Mouse (Mus musculus) left cerebral cortex, postnatal 36 days (tissue): ENCODE results near the gene Tsc22d4. TPM values are rescaled to one million over a fixed set of nuclear protein-coding genes. Genes with fewer than 3 reads are reported as not detected.
"Not testable (repeated sequence)": the region's sequence is repeated elsewhere in the genome, so short reads cannot be mapped to it uniquely, and the experiment has no call there.

Source experiments
- DNase-seq, 2 experiments: peaks; one replicate each; pipeline ENCODE4 v3.0.0; 2021 to 2022; ENCODE audit warnings: low spot score in 2 of 2, mixed read lengths in 1 of 2
- intact Hi-C: fragments of 180-260 bp; cut with DNase I; formaldehyde crosslinking; loops from one replicate; pipeline ENCODE4 v1.15.1; 2025
- total RNA-seq, 2 experiments: library from RNA; stranded (reverse); gene quantifications; 2 replicates each; pipeline ENCODE4 v1.2.3; 2021

The Tsc22d4 gene
- total RNA-seq = 100 to 1,000 TPM; 166 to 203 TPM

DNA sequence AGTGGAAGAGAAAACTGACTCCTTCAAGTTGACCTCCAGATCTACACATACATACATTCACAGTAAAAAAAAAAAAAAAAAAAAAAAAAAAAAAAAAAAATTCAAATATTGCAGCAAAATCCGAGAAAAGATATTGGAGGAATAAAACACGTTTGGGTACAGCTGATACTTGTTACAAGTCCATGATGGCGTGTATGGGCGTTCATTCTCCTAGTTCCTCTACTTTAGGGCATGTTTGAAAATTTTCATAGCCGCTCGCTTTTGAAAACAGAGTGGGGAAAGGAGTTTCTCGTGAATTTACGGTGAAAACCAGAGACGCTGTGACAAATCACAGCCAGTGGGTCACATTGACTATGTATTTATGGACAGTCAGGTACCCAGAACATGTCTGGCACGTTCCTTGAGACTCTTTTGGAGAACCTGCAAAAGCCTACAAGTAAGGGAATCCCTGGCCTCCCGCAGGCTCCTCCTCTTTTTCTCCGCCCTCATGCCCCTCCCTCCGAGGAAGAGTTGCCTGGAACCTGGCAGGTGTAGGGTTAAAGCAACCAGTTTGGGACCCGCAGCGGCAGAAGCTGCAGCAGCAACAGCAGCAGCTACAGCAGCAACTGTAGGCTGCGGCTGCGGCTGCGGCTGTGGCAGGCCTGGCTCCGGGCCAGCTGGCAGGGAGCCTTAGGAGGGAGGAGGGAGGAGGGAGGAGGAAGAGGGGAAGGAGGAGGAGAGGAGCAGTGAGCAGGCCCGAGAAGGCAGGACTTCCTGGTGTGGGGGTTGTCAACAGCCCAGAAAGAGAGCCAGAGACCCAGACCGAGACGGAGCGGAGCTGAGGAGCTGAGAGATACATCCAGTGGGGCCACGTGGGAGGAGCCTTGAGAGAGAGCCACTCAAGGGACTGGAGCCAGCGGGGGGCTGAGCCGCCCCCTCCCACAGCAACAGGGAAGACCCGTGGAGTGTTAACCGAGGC, at the start of gene Tsc22d4:
Tsc22d4 (plus strand) TSS at position 517 of the 958 bp plus-strand sequence.
- intact Hi-C loops = loop anchor here (5.0 kb wide), 1 partner anchor 213 kb away; the partner anchor contains the start of genes Epo and Gnb2
- DNase-seq = peak; percentile 87

DNA sequence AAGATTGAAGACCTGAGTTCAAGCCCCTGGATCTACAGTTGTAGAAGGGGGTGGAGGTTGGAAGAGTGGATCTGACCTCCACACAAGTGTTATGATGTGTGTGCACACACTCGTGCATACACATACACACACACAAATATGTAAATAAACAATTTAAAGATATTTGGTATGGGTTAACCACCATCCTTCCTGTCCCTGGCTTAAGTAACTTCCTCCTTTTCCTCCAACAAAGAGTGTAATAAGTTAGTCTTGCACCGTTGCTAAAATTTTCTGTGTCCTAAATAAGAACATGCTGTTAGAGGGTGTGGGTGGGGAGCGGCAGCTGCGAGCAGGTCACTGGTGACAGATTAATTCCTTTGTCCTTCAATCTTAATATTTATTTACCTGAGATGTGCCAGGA, 49.6 kb upstream of the Tsc22d4 start:
- intact Hi-C loops = no loop called here
- DNase-seq = no peak

DNA sequence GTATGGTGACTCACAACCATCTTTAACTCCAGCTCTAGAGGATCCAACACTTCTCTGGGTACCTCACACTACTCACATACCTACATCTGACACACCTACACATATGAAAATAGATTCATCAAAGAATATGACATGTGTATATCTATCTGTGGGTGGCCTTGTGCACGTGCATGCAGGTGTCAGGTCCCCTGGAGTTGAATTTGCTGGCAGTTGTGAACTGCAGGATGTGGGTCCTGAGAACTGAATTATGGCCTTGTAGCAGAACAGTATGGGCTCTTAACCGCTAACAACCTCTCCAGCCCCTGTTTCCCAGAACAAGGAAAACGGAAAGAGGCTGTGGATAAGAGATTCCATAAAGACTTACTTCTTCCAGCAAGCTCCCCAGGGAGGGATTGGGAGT, 46.5 kb upstream of the Tsc22d4 start:
- intact Hi-C loops = no loop called here
- DNase-seq = no peak

DNA sequence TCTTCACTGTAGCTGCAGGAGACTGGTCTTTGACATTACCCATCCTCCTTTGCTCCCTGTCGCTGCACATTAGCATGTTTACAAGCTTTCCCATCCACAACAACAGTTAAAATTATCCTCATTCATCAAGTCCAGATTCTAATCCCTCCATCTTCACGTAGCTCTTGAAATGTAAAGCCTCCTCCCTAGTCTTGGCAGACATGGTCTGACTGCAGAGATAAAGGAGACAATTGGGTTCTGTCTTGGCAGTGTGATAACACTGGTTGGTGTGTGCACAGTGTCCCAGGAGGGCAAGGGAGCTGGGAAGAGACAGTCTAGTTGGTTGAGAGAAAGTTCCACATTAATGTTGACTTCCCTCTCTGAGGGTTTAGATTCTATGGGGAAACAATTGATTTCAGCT, 45.7 kb upstream of the Tsc22d4 start:
- no peak for DNase-seq
- intact Hi-C loops = no loop called here

DNA sequence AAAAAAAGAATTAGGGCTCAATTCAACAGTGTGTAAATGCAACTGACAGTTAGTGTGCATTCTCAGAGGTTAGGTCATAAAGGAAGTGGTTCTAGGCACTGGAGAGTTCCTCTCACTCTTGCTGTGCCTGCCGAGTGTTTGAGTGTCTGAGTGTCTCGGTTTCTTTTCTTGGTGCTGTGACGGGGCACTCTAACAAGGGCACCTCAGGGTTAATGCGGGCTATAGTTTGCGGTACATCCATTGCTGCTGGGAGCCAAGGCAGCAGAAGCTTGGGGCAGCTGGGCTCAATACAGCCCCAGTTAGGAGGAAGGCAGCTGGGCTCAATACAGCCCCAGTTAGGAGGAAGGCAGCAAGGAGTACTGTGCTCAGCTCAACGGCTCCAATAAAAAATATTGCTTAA, 40.3 kb upstream of the Tsc22d4 start:
- intact Hi-C loops = no loop called here
- no peak for DNase-seq

DNA sequence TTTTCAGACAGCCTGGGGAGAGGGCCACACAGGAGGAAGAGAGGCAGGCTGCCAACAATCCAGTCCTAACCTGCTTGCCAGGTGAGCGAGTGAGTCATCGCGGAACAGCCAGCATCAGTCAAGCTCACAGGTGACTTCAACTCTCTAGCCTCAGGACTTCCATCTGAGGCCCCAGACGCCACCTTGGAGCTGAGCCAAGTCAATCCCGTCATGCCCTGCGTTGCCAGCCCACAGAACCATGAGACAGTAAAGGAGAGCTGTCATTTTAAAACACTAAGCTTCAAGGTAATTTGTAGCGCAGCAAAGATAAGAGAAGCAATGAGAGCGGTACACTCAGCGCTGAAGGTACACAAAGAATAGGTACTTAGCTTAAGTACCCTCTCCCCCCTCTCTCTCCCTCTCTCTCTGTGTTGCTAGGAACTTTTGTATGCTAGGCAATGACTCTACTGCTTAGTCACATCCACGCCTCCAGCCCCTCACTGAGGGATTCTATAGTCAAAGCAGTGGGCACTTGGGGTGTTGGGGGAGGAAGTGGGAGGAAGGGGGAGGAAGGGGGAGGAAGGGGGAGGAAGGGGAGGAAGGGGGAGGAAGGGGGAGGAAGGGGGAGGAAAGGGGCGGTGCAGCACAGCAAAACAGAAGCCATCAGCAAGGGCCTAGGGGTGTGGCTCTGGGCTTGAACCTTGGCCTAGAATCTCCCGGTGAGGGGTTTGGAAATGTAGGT, 38.5 kb upstream of the Tsc22d4 start:
- intact Hi-C loops = no loop called here
- peak in 1 of 2 experiments; percentile 15 for DNase-seq

DNA sequence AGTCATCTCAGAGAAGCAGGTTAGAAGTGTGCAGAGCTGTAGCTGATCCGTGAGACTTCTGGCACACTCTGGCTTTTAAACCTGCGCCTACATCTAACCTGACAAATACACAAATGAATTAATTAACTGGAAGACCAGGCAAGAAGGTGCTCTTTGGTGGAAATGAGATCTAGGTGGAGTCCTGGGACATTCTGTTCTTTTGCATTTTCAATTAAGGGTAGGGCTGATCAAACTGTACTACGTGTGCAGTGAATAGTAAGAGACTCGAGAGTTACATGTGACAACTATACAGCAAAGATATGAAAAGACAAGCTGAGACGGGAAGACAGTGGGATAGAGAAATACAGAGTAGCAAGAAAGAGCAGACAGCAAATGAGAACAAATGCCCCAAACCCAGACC, 32.1 kb upstream of the Tsc22d4 start:
- intact Hi-C loops = no loop called here

DNA sequence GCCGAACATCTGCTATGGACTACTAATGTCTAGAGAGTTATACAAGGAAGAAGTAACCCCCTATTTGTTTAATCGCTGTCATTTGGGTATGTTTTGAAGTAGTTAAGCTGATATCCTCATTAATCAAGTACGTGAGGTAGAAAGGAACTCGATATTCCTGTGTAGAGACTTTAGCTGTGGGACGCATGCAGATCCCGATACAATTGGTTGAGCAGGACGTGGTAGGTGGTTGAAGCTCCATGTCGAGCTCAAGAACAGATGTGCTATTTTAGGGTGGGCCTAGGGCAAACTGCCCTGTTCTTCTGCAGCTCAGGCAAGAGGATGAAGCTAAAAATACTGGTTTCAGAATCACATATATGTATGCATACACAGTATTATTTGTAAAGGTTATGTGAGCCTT, 29.8 kb upstream of the Tsc22d4 start:
- no peak for DNase-seq
- intact Hi-C loops = no loop called here

More for the DNA sequence above, 32.1 kb upstream of the Tsc22d4 start:
- no peak for DNase-seq

DNA sequence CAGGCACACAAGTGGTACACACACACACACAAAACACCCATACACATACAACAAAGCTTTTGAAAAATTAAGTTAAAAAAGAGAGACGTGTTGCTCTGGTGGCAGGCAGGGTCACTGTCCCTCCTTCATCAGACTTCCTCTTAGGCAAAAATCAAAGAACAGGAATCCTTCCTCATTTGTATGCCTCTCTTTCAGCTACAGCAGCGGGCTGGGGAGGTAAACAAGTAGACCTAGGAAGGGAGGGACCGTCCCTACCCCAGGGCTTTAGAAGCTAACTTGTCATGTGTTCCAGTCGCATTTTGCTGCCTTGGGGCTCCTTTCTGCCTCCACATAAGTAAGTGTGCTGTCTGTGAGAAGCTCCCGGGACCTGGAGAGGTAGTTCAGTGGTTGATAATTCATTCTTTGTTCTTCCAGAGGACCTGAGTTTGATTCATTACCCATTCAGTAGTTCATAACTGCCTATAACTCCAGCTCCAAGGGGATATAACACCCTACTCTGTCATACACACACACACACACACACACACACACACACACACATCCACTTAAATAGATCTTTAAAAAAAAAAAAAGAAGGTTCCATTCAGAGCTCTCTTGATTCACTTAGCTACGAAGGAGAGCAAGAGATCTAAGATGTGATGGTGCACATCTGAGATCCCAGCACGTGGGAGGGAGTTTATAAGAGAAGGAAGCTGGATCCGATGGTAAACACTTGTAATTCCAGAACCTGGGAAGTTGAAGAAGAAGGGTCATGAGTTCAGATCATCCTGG, 27.3 kb upstream of the Tsc22d4 start:
- no peak for DNase-seq
- intact Hi-C loops = no loop called here

DNA sequence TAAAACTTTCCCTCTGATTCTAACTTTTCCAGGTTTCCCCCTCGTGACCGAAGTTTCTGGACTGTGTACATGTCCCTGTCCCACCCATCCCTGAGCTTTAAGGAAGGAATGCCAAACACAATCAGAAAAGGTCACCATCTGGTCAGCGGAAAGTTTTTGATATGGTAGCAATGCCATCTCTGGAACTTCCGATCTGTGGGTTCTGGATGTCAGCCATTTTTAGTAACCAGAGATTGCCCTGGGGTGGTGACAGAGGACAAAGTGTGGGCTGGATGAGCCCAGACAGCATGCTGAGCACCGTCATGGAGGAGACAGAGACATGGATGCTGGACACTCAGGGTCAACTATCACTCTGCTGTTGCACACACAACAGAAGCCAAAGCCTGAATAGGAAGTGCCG, 26.4 kb upstream of the Tsc22d4 start:
- intact Hi-C loops = no loop called here
- DNase-seq = no peak

DNA sequence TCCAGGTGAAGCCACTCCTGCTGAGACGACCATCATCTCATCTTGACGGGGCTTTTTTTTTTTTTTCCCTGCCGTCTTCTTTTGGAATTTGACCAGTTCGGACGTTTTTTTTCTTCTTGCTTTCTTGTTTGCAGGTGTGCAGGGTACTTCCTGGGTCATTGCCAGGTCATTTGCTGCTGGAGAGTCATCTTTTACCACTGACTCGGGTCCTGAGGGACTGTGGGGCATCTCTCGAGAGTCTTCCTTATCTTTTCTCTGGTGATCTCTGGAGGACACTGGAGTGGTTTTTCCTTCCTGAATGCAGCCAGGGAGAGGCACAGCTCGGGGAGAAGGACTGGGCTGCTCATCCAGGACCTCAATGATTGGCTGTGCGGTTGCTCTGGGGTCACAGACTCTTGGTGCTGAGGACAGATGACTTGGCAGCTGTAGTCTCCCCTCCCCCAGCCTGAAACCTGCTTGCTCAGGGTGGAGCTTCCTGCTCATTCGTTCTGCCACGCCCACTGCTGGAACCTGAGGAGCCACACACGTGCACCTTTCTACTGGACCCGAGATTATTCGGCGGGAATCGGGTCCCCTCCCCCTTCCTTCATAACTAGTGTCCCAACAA, 24.9 kb upstream of the Tsc22d4 start:
- DNase-seq, intact Hi-C loops: not testable (repeated sequence)

DNA sequence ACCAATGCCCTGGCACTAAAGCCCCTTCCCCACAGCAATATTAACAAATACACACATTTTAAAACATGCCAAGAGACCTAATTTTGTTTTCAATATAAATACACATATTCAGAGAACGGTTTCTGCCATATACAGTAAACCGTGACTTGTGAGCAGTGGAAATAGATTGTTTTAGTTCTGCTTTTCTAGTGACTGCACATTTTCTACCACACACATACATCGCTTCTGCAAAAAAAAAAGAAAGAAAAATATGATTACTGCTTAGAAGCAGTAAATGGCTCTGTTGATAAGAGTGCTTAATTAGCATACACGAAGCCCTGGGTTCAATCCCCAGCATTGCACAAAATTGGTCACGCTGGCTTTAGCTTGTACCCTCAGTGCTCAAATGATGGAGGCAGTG, 21.7 kb upstream of the Tsc22d4 start:
- intact Hi-C loops = no loop called here
- DNase-seq = no peak

DNA sequence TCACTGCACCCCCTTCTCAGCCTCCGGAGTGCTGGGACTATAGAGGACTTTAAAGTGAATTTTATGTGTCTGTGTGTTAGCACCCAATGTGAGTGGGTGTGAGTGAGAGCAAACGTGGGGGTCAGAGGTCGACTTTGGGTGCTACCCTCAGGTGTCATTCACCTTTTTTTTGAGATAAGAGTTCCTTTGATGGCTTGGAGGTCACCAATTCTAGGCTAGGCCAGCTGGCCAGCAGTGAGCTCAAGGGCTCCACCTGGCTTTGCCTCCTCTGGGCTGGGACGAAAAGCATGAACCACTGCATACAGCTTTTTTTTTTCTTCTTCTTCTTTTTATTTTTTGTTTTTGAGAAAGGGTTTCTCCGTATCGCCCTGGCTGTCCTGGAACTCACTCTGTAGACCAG, 18.8 kb upstream of the Tsc22d4 start:
- intact Hi-C loops = no loop called here
- DNase-seq = no peak

DNA sequence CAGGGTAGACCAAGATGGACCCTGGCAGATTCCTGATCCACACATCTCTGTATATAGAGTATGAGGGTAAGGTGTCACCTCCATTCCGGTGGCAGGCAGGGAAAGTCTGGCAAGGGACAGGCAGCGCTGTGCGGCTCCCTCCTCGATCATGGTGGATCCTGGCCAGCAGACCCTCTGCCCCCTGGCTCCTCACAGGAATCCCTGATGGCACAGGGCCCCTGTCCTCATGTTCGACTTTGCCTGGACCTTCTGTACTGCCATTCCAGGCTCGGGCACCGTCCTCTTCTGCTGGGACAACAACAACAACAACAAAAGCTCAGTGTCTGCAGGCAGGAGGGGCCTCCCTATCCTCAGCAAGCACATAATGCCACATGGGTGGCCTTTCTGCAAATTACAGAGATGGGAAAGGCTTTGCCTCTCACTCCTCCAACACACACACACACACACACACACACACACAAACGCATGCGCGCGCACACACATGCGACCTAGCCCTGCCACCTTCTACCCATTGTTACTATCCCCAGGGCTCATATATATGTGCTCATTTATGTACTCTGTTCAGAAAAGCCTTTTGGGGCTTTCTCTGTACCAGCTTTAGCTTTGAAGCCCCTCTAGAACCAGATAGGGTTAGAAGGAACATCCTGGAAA, 11.8 kb upstream of the Tsc22d4 start:
- DNase-seq = no peak
- intact Hi-C loops = loop anchor here (1.0 kb wide), 1 partner anchor 49 kb away; the partner anchor contains the start of gene Agfg2

DNA sequence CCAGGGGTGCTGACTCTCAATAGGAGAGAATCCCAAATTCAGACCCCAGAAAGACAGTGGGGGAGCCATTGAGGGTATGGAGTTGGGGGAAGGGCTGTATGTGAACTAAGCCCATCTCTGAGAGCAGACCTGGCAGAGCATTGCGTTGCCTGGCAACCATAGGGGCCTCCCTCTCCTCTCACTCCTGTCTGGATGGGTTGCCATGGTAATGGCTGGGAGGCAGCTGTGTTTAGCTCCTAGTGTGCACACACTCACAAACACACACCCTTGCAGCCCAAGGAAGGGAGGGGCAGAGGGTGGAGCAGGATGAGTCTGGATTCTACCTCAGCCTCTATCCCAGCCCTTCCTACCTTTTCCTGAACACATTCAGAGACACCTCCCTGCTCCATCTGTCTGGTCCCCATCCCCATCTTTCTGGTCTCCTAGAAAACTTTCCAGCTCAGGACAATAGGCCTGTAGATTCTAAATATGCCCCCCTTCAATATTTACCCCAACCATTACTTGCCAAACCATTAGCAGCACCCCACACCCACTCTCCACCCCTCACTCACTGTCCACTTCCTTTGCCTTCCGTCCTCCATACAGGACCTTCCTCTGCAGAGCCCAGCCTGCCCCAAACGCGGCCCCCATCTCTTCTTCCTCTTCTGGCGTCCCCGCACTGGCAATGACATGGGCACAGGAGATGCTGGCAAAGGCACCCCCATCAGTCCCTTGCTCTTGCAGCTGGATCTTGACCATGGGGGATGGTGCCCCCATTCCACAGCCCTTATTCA, 11.1 kb upstream of the Tsc22d4 start:
- DNase-seq = peak; percentile 87 to 88
- intact Hi-C loops = loop anchor here (1.0 kb wide), 1 partner anchor 50 kb away; the partner anchor contains the start of gene Agfg2

DNA sequence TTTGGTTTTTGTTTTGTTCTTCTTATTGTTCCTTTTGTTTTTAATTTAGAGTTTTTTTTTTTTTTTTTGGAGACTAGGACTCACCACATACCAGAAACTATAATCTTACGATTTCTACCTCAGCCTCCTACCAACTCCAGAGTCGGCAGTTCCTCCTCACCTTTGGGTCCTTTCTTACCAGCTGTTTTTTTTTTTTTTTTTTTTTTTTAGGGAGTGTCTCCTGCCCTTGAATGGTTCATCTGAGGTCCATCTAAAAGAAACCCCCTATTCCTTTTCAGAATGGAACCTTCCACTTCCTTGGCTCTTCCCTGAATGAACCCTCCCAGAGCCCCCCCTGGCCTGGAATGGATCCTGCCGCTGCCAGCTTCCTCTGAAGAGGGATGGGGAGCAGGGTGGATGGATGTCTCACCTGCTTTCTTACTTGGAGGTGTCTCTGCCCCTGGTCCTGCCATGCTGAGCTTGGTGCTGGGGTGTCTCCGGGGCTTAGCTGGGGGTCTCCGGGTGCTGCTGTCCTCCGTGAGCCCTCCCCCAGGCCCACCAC, 8.1 kb upstream of the Tsc22d4 start:
- DNase-seq = no peak
- intact Hi-C loops = no loop called here

DNA sequence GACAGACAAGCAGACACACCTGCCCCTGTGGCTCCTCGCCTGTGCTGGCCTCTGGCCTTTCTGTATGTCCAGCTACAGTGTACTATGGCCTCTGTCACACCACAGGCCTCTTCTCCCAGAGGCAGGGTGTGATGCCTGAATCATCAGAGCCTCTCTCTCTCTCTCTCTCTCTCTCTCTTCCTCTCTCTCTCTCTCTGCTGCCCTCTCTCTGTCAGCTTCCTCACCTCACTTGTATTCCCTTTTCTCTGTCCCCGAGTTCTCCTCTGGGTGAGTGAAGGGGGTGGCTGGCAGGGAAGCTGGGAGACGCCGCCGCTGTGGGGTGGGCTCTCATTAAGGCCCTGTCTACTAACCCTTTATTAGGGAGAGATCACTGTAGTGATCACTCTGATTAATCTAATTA, 7.0 kb upstream of the Tsc22d4 start:
- no peak for DNase-seq
- intact Hi-C loops = no loop called here

DNA sequence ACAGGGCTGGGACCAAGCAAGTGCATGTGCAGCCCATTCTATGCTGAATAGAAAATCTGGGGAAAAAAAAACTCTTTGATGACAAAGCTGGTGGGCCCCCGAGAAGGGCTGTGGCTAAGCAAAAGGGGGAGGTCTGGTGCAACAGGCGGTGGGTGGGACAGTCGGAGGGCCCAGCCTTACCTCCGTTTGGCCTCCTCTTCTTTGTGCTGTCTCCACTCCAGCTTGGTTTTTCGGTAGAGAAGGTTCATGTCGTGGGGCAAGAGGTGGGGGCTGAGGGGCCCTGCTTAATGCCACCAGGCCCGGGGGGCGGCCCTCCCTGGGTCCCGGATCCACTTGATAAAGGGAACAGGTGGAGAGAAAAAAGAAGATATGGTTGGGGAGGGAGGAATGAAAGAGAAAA, 6.1 kb upstream of the Tsc22d4 start:
- intact Hi-C loops = no loop called here
- no peak for DNase-seq
